Mouse (Mus musculus): ENCODE measurements at regions not wholly inside any gene's neighbourhood (a gene's known extent, or its start where the extent isn't known, plus 50 kb on each side); places are given as distances from the start of the nearest gene placed in this dataset.

DNA sequence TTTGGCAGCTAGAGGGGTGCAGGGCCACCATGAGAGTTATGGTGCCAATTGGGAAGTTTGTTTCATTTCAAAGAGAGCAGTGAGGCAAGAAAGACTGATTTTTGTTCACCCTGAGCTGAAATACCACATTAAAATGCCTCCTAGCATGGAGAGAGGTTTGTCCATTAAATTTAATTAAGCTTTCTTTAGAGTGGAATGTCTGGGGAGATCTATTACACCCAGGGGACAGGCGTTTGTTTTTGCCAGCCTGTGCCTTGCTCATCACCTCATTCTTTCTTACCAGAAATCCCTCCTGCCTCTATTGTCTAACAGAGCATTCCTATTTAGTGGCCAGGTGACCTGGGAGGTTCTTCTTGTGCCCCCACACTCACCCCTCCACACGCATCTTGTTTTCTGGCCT, 55.2 kb upstream of the Rcn1 start:
- no peak for DNase-seq (ENCODE audit: extremely low spot score)

- no peak for DNase-seq (ENCODE audit: extremely low spot score)
Observed at GRCm38 (mm10) chr2:105454836-105455235, 55.7 kb upstream of the Rcn1 start.

DNA sequence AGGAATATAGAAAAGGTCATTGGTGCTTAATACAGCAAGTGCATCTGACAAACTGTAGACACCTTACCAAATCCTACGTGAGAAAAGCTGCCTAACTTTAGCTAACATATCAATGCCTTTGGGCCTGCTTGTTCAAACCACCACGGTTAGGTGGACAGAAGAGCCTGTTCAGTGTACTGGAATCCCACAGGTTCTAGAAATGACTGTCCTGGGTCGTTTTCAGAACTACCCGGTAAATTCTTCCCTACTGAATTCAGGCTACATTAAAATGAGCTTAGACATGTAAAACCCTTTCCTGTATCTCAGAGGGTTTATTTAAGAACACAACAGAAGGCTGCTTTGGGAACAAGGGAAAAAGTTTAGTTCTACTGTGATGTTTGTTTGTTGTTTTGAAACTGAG, 59.5 kb upstream of the Rcn1 start:
- no peak for DNase-seq (ENCODE audit: extremely low spot score)

- DNase-seq (ENCODE audit: extremely low spot score), result no peak
Observed at GRCm38 (mm10) chr2:105459512-105459911, 60.4 kb upstream of the Rcn1 start.

DNA sequence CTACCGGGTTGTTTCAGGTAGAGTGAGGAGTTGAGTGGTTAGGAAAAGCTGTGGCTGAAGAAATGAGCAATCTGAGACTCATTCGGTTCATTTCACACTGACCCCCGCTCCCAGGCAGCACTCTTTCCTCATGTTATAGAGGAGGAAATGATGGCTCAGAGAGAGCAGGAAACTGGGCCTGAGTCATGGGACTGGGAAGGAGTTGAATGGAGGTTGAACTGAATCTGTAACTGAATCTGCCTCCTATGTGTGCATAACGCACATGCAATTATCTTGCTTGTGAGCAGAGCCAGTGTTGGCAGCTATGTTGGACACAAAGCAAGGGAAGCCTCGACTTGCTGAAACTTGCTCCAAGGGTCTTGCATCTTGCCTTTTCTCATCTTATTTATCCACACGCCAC, 66.5 kb upstream of the Rcn1 start:
- no peak for DNase-seq (ENCODE audit: extremely low spot score)

GRCm38 (mm10) chr2:105468930-105469329, 69.8 kb upstream of the Rcn1 start:
- DNase-seq (ENCODE audit: extremely low spot score), result peak; percentile 40

GRCm38 (mm10) chr2:105476028-105476677, 77.0 kb upstream of the Rcn1 start:
- no peak for DNase-seq (ENCODE audit: extremely low spot score)

GRCm38 (mm10) chr2:105481990-105482592, 83.0 kb upstream of the Rcn1 start:
- DNase-seq (ENCODE audit: extremely low spot score), result no peak

DNA sequence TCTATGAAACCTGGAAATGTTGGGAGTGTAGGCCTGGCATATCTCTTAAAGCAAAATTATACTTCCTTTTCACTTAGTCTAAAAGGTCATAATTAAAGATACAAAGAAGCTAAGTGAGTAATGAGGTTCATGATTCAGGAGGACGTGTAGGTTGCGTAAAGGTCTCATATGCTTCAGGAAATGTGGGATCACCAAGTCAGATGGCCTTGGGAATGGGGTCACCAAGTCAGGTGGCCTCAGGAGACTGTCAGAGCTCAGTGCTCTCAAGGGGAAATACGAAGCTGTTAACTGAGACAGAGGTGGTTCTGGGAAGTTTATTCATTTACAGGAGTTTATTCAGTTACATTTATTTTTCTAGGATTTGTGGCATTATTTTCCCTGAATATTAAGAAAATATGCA, 85.4 kb upstream of the Rcn1 start:
- DNase-seq (ENCODE audit: extremely low spot score), result no peak

GRCm38 (mm10) chr2:105485286-105485685, 86.2 kb upstream of the Rcn1 start:
- no peak for DNase-seq (ENCODE audit: extremely low spot score)

DNA sequence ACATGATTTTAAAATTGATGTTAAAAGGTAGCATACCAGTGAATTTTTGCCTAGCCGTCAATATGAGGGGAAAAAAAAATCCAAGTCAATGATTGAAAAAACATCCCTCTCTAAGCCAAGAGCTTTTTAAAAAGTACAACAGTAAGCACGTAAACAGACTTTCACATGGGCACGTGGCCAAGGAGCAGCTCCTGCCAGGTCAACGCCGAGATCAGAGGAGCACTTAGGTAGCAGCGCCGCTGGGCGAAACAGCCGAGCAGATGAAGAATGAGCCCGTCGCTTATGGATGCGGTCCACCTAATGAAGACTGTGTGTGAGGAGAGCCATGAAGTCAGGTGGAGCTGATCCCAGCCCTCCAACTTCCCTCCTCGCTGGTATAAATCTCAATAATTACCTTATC, 96.7 kb upstream of the Rcn1 start:
- no peak for DNase-seq (ENCODE audit: extremely low spot score)

GRCm38 (mm10) chr2:105504197-105504596, 105.1 kb upstream of the Rcn1 start:
- DNase-seq (ENCODE audit: extremely low spot score), result no peak

DNA sequence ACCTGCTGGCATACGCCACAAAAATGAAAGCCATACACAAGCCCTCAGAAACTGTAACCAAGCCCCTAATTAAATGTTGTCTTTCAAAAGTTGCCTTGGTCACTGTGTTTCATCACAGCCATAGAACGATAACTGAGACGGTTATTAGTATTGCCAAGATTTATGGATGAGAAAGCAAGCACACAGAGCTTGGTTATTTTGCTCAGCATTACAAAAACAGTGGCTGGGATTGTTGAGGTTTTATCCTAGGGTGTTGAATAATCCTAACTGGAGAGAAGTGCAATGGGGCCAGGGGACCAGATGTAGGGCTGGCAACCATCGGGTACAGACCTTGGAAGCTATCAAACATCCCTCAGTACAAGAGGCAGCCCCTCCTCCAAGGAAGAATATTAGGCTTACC, 106.4 kb upstream of the Rcn1 start:
- no peak for DNase-seq (ENCODE audit: extremely low spot score)

DNA sequence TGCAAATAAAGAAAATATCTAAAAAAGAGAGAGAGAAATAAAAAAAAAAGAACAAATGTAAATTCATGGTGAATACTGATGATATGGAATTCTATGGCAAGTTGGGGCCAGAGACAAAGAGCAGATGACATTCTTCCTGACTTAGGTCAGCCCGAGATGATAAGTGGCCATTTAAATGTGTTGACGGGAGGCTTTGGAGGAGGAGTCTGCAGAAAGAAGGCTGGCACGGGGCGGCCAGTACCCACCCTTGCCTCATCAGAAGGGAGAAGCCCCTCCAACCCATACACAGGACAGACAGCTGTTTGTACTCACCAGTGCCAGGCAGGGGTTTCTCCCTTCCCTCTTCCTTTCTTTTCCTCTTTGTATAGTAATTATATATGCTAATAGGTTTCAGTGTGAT, 108.0 kb upstream of the Rcn1 start:
- no peak for DNase-seq (ENCODE audit: extremely low spot score)

GRCm38 (mm10) chr2:105510816-105511215, 111.7 kb upstream of the Rcn1 start:
- DNase-seq (ENCODE audit: extremely low spot score), result no peak

DNA sequence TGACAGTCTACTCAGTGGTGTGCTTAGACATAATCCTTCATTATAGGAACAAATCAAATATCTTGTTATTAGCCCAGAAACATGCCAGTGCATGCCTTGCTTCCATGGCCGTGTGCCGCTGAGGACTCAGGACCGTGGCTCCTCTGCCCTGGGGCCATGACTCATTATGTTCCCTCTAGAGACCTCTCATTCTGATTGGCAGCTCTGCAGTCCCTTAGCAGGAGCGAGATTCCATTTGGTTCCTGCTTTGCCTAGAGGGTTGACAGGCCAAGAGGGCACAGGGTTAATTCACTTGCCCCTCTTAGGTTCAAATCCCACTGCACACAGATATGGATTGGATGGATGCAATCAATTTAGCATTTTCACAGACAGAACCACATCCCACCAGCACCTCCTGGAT, 112.6 kb upstream of the Rcn1 start:
- no peak for DNase-seq (ENCODE audit: extremely low spot score)

DNA sequence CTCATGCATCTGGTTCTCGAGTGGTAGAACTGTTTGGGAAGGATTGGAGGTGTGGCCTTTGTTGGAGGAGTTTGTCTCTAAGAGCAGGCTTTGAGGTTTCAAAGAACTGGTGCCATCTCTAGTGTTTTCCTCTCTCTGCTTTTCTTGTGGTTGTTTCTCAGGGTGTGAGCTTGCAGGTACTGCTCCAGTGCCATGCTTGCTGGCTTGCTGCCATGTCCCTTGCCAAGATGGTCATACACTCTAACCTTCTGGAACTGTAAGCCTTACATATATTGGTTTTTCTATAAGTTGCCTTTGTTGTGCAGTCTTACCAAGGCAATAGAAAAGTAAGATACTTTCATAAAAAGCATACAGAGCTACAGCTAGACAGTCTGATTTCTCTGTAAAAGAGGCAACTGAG, 115.1 kb upstream of the Rcn1 start:
- no peak for DNase-seq (ENCODE audit: extremely low spot score)

GRCm38 (mm10) chr2:105514881-105515280, 115.8 kb upstream of the Rcn1 start:
- DNase-seq (ENCODE audit: extremely low spot score), result no peak

- no peak for DNase-seq (ENCODE audit: extremely low spot score)
Observed at GRCm38 (mm10) chr2:105515326-105515725, 116.2 kb upstream of the Rcn1 start.

DNA sequence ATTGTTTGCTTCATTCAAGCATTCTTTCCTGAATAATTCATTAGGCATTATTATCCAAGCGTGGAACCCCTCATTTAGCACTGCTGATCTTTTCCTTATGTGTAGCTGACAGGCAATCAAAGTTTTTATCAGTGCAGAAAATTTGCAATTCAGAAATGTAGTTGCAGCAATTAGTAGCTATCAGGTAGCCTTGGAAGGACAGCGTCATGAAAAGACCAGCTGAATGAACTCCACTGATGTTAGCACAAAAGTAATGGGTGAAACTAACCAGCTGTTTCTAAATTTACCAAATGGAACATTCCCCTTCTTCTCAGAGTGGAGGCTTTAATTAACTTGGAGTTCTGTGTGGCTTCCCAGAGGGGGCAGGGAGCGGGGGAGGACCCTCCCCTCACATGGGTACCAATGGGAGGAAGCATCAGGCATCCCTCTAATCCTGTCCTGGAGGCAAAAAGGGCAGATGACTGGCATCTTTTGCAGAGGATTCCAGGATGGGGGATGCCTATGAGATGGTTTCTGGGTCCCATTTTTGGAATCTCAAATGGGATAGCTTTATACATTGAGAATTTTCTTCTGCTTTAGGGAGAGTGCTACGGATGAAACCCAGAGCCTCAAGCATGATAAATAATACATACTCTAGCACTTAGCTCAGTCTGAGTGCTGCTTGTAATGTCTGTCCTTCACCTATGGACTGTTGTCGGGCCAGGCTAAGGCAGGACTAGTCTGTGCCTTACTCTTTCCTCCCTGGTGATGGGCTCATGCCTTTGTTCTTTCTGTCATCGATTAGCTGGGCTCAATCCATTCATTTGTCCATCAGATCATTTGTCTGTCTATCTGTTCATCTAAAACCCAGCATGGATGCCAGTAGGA, 117.4 kb upstream of the Rcn1 start:
- no peak for DNase-seq (ENCODE audit: extremely low spot score)

DNA sequence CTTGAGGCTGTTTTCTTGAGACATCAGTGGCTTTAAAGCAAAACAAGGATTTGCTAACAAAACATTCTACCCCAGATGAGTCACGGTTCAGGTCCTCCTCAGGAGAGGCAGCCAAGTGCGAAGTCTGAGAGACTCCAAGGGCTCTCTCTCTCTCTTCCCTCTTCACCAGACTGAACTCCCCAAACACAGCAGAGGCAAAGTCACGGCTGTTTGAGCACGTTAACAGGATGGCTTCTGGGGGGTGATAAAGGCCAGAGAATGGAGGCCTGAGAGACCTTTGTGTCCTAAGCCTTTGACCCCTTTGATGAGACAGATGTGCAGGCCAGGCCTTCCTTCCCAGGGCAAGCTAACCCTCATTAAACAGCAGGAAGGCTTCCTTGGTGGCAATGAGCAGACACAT, 122.7 kb upstream of the Rcn1 start:
- DNase-seq (ENCODE audit: extremely low spot score), result peak; percentile 42

- DNase-seq (ENCODE audit: extremely low spot score), result peak; percentile 65
Observed at GRCm38 (mm10) chr2:105523297-105523802, 124.2 kb upstream of the Rcn1 start.

- DNase-seq (ENCODE audit: extremely low spot score), result no peak
Observed at GRCm38 (mm10) chr2:105525111-105525610, 126.0 kb upstream of the Rcn1 start.
